Mouse (Mus musculus): Measurements from ENCODE around the gene Tmem218. TPM values are rescaled to one million over a fixed set of nuclear protein-coding genes. Genes with fewer than 3 reads are reported as not detected.

The Tmem218 gene
- total and polyA plus RNA-seq, 3 experiments: 3.4 to 4.7 TPM; not detected in 1

DNA sequence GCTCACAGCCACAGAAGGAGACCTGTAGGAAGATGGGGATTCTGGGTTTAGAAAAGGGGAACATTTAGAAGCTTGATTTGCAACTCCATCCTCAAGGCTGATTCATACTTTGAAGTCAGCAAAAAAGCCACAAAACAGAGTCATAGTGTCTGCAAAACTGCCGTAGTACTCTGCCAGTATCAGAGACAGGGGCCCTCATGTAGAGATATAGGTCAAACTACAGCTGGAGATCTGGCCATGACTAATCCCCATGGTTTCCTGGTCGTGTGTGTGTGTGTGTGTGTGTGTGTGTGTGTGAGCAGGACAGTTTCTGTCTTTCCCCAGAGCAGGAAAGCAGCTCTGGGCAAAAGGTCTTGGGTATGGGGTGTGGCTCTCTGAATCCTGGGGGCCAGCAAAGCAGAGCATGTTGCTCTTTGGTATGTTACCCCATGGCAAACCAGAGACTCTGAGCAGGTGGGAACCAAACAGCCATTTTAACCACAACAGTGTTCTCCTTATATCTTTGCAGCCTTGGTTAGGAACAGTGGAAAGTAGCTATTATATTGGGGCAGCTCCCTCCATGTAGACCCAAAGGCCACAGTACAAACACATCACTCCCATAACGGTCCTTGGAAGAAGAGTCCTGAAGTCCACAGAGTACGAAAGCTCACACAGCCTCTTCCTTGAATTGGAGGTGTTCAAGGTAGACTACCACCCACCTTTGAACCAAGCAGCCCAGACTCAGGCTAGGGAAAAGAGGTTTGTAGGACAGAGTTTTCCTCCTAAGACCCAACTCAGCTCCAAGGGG is 28.1 kb downstream of the Tmem218 start:
- Histone ChIP-seq H3K4me3 (ENCODE audit: control insufficient read depth in 1 of 2, insufficient read depth in 1 of 2, low read depth in 2 of 2, low read length in 2 of 2) (no peak overlapping the region), H3K9ac (ENCODE audit: control insufficient read depth, low read depth, low read length, poor library complexity, severe bottlenecking) (no peak overlapping the region), H3K27me3 (ENCODE audit: control insufficient read depth in 1 of 2, insufficient read depth in 2 of 2, low read length in 2 of 2) (no peaks in the 10 kb centered on the region), H3K4me1 (ENCODE audit: control insufficient read depth in 1 of 2, insufficient read depth in 2 of 2, low read length in 2 of 2) (peaks cover 0 to 18% of the 10 kb centered on the region in 2 experiments; a peak in 3 of 4 replicates), H3K36me3 (ENCODE audit: control insufficient read depth in 1 of 2, insufficient read depth in 2 of 2, low read length in 2 of 2) (peaks cover 0 to 12% of the 10 kb centered on the region in 2 experiments; a peak in 2 of 4 replicates), H3K27ac (ENCODE audit: control insufficient read depth, low read depth, low read length) (peak overlapping the region; percentile 40; the same call in 1 of the 2 replicates), H3K79me2 (ENCODE audit: control insufficient read depth, insufficient read depth, low read length, poor library complexity) (no peaks in the 10 kb centered on the region), H3K9me3 (replicated peaks; ENCODE audit: insufficient read depth, low read length) (no peaks in the 10 kb centered on the region)
- no peak for TF ChIP-seq SMC3 (IDR thresholded peaks at IDR 0.05; ENCODE audit: low read depth, low read length)
- TF ChIP-seq MAFK (IDR thresholded peaks at IDR 0.05; ENCODE audit: borderline replicate concordance, low read depth, low read length): peak; percentile 69; the same call in 1 of the 2 replicates
- peak; percentile 60 for TF ChIP-seq GATA1 (IDR thresholded peaks at IDR 0.05; ENCODE audit: low read depth, low read length)
- TF ChIP-seq TCF12 (IDR thresholded peaks at IDR 0.05; ENCODE audit: low read depth, low read length): peak; percentile 35; the same call in 1 of the 2 replicates
- TF ChIP-seq EP300 (IDR thresholded peaks at IDR 0.05; ENCODE audit: low read depth in 1 of 2, low read length in 2 of 2): peak; percentile 60 to 70
- TF ChIP-seq ETS1 (IDR thresholded peaks at IDR 0.05; ENCODE audit: low read depth, low read length): peak; percentile 99
- TF ChIP-seq SIN3A (IDR thresholded peaks at IDR 0.05; ENCODE audit: low read length): peak; percentile 50
- no peak for TF ChIP-seq POLR2A (IDR thresholded peaks at IDR 0.05; ENCODE audit: control insufficient read depth in 1 of 2, insufficient read depth in 1 of 2, low read depth in 1 of 2, low read length in 2 of 2, poor library complexity in 1 of 2)
- TF ChIP-seq RCOR1 (IDR thresholded peaks at IDR 0.05; ENCODE audit: low read depth, low read length): 0 out of 2 replicates have a peak, but pooled peaks have one; percentile 7
- peak; percentile 89 for DNase-seq (ENCODE audit: low read depth, low spot score)

DNA sequence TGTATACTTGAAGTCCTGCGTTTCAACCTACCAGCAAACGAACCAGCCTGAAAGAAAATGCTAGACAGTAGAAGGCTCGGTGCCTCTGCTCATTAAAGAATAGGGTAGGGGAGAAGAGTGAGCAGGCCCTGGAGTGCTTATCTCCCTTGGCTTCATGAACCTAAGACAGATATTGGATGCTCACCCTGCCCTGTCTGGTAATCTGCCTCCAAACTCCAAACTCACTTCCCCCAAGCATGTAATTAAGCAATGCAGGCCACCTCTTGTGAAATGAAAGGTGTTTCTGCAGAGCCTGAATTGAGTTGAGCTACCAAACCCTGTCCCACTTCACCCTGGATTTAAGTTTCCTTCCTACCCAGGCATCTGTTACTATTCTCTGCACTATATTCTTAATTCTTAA is 34.7 kb downstream of the Tmem218 start:
- no peaks in the 10 kb centered on the region for H3K9me3 ChIP-seq (replicated peaks; ENCODE audit: insufficient read depth, low read length)
- H3K36me3 ChIP-seq (ENCODE audit: control insufficient read depth in 1 of 2, insufficient read depth in 2 of 2, low read length in 2 of 2): peaks cover 0 to 16% of the 10 kb centered on the region in 2 experiments; a peak in 2 of 4 replicates
- H3K4me1 ChIP-seq (ENCODE audit: control insufficient read depth in 1 of 2, insufficient read depth in 2 of 2, low read length in 2 of 2): peaks cover 13 to 34% of the 10 kb centered on the region in 2 experiments
- no peaks in the 10 kb centered on the region for H3K79me2 ChIP-seq (ENCODE audit: control insufficient read depth, insufficient read depth, low read length, poor library complexity)
- peak; percentile 40 for DNase-seq (ENCODE audit: low read depth, low spot score)
- no peak overlapping the region for H3K9ac ChIP-seq (ENCODE audit: control insufficient read depth, low read depth, low read length, poor library complexity, severe bottlenecking)
- H3K27ac ChIP-seq (ENCODE audit: control insufficient read depth, low read depth, low read length): no peak overlapping the region
- H3K27me3 ChIP-seq (ENCODE audit: control insufficient read depth in 1 of 2, insufficient read depth in 2 of 2, low read length in 2 of 2): no peaks in the 10 kb centered on the region
- peak; percentile 44; the same call in 1 of the 2 replicates for TF ChIP-seq GATA1 (IDR thresholded peaks at IDR 0.05; ENCODE audit: low read depth, low read length)
- no peak for TF ChIP-seq MAZ (IDR thresholded peaks at IDR 0.05; ENCODE audit: low read depth, low read length)
- TF ChIP-seq CHD2 (IDR thresholded peaks at IDR 0.05; ENCODE audit: low read length): no peak
- TF ChIP-seq MXI1 (IDR thresholded peaks at IDR 0.05; ENCODE audit: low read depth, low read length): no peak
- H3K4me3 ChIP-seq (ENCODE audit: control insufficient read depth in 1 of 2, insufficient read depth in 1 of 2, low read depth in 2 of 2, low read length in 2 of 2): no peak overlapping the region

GRCm38 (mm10) chr9:37244600-37244999 is 36.6 kb downstream of the Tmem218 start:
- DNase-seq (ENCODE audit: low read depth, low spot score): peak; percentile 55
- Histone ChIP-seq H3K9me3 (replicated peaks; ENCODE audit: insufficient read depth, low read length) (no peaks in the 10 kb centered on the region), H3K27me3 (ENCODE audit: control insufficient read depth in 1 of 2, insufficient read depth in 2 of 2, low read length in 2 of 2) (no peaks in the 10 kb centered on the region), H3K4me1 (ENCODE audit: control insufficient read depth in 1 of 2, insufficient read depth in 2 of 2, low read length in 2 of 2) (peaks cover 18 to 43% of the 10 kb centered on the region in 2 experiments), H3K27ac (ENCODE audit: control insufficient read depth, low read depth, low read length) (no peak overlapping the region; the same call in 1 of the 2 replicates), H3K9ac (ENCODE audit: control insufficient read depth, low read depth, low read length, poor library complexity, severe bottlenecking) (no peak overlapping the region), H3K36me3 (ENCODE audit: control insufficient read depth in 1 of 2, insufficient read depth in 2 of 2, low read length in 2 of 2) (peaks cover 0 to 22% of the 10 kb centered on the region in 2 experiments; a peak in 2 of 4 replicates), H3K4me3 (ENCODE audit: control insufficient read depth in 1 of 2, insufficient read depth in 1 of 2, low read depth in 2 of 2, low read length in 2 of 2) (peak overlapping the region in 1 of 2 experiments; percentile 30; a peak in 2 of 4 replicates), H3K79me2 (ENCODE audit: control insufficient read depth, insufficient read depth, low read length, poor library complexity) (no peaks in the 10 kb centered on the region)
- no peak for TF ChIP-seq MXI1 (IDR thresholded peaks at IDR 0.05; ENCODE audit: low read depth, low read length)
- no peak for TF ChIP-seq MEF2A (IDR thresholded peaks at IDR 0.05; ENCODE audit: extremely low read depth, insufficient replicate concordance, low read depth, low read length, poor library complexity, severe bottlenecking)
- TF ChIP-seq ZKSCAN1 (IDR thresholded peaks at IDR 0.05; ENCODE audit: low read depth, low read length): no peak
- TF ChIP-seq TAL1 (IDR thresholded peaks at IDR 0.05; ENCODE audit: low read length): no peak
- no peak for TF ChIP-seq GATA1 (IDR thresholded peaks at IDR 0.05; ENCODE audit: low read depth, low read length)
- TF ChIP-seq POLR2AphosphoS5 (IDR thresholded peaks at IDR 0.05; ENCODE audit: borderline replicate concordance, low read depth, low read length): no peak
- TF ChIP-seq MYC (IDR thresholded peaks at IDR 0.05; ENCODE audit: low read depth, low read length): no peak
- TF ChIP-seq KAT2A (conservative IDR thresholded peaks at IDR 0.05; ENCODE audit: low read depth, low read length): no peak
